Mouse (Mus musculus) T-cell, adult 2 months (primary cell): ENCODE measurements around the gene Cfb.
"Not testable (repeated sequence)": the region's sequence is repeated elsewhere in the genome, so short reads cannot be mapped to it uniquely, and the experiment has no call there.

Source experiments
- DNase-seq: peaks from one replicate; pipeline ENCODE4 v3.0.0; 2022; ENCODE audit warnings: low spot score

Cfb gene

DNA sequence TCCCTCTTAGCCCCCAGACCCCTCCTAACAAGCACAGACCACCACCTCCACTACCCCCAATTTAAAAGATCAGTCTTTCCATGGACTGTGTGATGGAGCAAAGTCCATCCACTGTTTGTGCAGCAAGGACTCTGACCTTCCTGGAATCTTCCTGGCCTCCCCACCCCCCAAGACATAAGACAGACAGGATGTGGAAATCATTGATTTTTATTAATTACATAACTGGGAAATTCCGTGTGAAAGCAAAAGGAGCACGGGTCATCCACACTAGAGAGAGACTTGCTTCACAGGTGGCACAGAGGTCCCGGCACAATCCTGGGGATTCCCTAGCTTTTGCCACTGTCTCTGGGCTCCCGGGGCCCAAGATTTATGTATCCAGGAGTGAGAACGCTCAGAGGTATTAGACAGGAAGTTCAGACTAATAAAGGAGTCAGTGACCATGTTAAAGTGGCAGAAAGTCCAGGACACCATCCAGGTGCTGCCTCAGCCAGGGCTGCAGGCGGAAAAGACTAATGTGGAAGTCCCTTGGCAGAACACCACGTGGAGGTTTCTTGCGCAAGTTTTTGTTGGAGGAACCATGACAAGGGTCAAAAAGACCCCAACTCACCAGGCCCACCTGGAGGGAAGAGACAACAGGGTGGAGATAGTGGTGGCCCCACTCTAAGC is at the start of gene Cfb:
Cfb (minus strand) TSS at position 103 of the 666 bp plus-strand sequence.
- no peak for DNase-seq

DNA sequence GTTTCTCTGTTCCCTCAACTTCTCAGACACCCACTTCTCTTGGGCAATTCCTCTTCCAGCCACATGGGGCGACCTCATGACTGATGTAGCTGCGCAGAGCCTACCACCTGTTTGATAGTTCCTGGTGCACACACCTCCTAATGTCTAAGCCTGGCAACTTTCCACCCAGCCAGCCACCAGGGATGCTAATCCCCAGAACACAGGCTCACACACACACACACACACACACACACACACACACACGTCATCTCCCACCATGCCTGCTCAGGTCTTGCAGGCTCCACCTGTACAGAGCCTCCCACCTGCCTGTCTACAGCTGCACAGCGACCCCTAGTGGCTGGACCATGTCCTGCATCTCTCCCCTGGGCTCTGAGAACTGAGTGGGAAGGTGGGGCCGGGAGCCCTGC is 49.6 kb upstream of the Cfb start:
- peak; percentile 88 for DNase-seq

DNA sequence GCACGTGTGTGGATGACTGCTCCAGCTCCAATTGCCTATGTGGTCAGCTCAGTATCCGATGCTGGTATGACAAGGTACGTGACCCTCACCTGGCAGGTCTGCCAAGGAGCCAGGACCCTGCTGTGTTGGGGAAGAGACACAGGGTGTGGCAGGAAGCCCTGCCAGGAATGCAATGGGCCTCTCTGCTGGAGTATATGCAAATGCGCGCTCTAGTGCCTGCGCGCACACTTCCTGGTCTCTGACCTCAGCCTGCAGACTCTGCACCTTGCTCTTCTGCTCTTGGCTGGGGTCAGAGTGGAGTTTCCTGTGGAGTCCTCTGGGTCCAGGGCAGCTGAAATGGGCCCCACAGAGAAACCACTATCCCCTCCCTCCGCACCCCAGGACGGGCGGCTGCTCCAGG is 48.7 kb upstream of the Cfb start:
- no peak for DNase-seq

DNA sequence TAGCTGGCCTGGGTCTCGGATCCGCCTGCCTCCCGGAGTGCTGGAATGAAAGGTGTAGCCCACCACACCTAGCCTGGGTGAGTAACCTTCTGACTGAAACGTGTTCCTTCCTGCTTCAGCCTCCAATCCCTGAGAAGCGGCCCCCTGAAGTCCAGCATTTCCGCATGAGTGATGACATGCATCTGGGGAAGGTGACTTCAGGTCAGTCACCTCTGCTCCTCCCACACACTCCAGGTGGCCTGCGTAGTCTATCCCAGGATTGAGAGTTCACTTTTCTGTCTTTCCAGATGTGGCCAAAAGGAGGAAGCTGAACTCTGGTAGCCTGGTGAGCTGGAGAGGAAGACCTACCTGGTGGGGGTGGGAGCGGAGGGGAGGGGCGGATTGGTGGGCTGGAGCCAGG is 40.6 kb upstream of the Cfb start:
- DNase-seq: no peak

DNA sequence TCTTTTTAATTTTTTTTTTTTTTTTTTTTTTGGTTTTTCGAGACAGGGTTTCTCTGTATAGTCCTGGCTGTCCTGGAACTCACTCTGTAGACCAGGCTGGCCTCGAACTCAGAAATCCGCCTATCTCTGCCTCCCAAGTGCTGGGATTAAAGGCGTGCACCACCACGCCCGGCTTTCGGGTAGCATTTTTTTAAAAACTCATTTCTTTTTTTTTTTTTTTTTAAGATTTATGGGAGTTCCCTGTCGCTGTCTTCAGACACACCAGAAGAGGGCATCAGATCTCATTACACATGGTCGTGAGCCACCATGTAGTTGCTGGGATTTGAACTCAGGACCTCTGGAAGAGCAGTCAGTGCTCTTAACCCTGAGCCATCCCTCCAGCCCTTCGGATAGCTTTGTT is 39.6 kb upstream of the Cfb start:
- DNase-seq: not testable (repeated sequence)

DNA sequence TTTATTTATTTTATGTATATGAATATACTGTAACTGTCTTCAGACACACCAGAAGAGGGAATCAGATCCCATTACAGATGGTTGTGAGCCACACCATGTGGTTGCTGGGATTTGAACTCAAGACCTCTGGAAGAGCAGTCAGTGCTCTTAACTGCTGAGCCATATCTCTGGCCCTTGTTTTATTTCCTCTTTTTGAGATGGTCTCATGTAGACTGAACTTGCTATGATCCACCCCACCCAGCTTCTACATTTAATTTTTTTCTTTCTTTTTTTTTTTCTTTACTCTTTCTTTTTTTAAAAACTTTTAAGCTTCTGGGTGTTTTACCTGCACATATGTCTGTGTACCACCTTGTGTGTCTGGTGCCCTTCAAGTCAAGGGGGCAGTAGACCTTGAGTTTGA is 38.5 kb upstream of the Cfb start:
- DNase-seq: not testable (repeated sequence)

DNA sequence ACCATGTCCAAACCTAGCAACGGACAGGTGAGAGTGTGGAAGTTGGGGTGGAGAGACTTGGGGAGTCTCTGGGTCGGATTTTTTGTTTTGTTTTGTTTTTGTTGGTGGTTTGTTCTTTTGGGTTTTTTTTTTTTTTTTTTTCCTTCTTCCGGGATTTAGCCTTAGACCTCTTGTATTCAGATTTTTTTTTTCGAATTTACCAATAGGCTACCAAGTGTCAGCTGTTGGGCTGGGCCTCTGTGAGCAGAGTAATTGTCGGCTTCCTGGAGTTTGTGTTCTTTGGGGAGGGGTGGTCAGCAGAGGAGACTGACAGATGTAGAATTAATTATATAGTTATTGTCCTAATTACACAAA is 37.5 kb upstream of the Cfb start:
- no peak for DNase-seq

DNA sequence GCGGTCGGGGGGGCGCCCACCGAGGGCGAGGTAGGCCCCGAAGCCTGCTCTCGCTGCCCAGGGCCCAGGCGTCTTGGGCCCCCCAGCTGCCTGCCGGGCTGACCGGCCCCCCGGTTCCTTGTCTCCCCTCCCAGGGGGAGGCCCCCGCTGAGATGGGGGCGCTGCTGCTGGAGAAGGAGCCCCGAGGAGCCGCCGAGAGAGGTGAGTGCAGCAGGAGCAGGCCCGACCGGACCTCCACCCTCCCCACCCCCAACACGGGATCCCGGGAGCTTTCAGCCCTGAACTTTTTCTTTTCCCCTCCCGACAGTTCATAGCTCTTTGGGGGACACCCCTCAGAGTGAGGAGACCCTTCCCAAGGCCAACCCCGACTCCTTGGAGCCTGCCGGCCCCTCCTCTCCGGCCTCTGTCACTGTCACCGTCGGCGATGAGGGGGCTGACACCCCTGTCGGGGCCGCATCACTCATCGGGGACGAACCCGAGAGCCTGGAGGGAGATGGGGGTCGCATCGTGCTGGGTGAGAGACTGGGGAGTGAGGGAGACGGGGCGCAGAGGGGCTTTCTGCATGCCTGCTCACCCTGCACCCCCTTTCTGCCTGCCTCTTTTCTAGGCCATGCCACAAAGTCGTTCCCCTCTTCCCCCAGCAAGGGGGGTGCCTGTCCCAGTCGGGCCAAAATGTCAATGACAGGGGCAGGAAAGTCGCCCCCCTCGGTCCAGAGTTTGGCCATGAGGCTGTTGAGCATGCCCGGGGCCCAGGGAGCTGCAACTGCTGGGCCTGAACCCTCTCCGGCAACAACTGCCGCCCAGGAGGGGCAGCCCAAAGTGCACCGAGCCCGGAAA is 37.0 kb upstream of the Cfb start:
- DNase-seq: peak; percentile 34

DNA sequence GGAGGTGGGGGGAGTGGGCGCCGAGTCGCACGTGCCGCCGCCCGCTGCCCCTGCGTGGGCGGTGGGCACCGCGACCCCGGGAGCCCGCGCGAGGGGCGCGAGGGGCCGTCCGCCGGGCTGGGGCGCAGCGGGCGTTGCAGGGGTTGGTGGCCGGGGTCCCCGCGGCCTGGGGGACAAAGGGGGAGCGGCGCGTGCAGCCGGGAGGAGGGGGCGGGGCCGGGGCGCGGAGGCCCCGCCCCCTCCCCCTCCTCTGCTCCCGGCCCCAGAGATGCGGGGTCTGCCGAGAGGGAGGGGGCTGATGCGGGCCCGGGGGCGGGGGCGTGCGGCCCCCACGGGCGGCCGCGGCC is 36.4 kb upstream of the Cfb start:
- DNase-seq: no peak

DNA sequence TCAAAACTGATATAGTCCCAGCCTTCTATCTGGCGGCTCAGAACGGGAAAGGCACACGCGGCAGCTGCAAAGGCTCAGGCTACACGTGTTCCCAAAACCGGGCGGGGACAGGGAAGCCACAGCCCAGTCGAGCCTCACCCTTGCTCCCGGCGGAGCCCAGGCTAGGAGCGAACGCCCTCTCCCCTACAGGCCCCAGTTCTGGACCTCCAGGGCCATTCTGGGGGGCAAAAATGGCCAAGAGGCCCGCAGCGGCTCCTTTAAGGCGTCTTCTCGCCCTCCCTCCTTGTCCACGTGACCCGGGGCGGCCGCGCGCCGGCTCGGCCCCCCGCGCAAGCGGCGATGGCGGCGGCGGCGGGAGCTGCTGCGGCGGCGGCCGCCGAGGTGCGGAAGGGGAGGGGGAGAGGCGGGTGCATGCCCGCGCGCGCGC is 35.9 kb upstream of the Cfb start, which contains the start of the genes C2 and Ehmt2:
C2 (minus strand) TSS at position 106 of the 427 bp plus-strand sequence.
Ehmt2 (plus strand) TSS at position 310 of the 427 bp plus-strand sequence.
- peak; percentile 60 for DNase-seq

DNA sequence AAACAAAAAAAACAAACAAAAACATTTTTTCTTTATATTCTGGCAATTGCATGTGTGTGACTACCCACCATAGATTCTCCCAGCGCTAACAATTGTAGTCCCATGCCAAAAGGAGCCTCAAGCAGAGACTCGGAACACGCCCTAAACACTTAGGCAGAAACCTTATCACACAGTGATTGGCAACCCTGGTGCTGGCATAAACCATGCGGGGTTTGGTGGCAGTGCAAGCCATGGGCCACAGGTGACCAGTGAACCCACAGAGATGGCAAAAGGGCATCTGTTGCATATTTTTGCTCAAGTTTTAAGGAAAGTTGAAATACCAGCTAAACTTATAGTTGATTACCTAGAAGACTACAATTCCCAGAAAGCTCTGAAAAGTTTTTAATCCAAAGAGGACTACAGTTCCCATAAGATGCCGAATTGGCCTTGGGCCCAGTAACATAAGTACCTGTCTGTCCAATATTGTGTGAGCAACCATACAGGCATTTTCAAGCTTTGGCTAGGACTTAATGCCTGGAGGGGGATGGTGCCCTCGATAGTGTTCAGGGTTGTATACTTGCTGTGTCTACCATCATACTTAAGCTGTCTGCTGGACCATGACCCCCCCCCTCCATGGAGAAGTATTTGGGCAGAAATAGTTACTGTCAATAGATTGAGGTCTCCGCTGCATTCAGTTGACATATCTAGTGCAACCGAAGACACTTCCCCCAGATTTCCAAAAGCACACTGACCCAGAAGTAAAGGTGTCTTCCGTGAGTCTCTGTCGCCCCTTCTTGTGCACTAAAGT is 35.2 kb upstream of the Cfb start:
- DNase-seq: no peak

DNA sequence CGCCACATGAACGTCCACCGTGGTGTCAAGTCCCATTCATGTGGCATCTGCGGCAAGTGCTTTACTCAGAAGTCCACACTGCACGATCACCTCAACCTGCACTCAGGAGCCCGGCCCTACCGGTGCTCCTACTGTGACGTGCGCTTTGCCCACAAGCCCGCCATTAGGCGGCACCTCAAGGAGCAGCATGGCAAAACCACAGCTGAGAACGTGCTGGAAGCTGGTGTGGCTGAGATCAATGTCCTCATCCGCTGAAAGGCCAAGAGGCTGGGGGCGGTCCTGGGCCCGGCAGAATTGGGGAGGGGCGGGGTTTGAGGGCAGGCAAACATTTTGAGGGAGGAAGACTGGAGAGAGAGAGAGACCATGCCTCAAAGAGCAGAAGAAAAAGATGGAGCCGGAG is 34.0 kb upstream of the Cfb start:
- DNase-seq: peak; percentile 84

DNA sequence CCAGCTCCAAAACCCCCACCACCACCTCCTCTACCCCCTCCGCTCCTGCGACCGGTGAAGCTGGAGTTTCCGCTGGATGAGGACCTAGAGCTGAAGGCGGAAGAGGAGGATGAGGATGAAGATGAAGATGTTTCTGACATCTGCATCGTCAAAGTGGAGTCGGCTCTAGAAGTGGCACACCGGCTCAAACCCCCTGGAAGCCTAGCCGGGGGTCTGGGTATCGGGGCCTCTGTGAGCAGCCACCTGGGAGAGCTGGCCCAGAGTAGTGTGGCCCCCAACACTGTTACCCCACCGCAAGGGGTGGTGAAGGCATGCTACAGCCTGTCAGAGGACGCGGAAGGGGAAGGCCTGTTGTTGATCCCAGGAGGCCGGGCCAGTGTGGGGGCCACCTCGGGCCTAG is 33.4 kb upstream of the Cfb start:
- no peak for DNase-seq

DNA sequence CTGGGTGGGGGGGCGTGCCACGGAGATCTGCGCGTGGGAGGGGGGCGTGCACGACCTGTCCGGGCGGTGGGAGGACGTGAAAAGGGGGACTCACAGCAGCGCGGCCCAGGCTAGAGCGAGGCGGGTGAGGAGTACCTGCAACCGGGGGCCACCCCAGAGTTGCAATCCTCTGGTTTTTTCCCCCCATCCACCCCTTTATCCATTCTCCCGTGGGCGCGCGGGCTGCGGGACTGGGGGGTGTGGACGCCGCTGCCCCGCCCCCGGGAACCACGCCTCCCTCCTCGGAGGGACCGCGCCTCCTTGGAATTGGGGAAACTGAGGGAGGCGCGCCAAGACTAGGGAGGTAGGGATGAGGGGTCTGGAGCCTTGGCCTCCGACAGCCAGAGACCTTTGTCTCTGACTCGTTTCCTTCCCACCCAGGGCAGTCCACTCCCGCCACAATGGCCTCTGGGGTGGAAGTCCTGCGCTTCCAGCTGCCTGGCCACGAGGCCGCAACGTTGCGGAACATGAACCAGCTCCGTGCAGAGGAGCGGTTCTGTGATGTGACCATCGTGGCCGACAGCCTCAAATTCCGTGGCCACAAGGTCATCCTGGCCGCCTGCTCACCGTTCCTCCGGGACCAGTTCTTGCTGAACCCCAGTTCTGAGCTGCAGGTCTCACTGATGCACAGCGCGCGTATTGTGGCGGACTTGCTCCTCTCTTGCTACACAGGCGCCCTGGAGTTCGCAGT is 32.6 kb upstream of the Cfb start:
- no peak for DNase-seq

DNA sequence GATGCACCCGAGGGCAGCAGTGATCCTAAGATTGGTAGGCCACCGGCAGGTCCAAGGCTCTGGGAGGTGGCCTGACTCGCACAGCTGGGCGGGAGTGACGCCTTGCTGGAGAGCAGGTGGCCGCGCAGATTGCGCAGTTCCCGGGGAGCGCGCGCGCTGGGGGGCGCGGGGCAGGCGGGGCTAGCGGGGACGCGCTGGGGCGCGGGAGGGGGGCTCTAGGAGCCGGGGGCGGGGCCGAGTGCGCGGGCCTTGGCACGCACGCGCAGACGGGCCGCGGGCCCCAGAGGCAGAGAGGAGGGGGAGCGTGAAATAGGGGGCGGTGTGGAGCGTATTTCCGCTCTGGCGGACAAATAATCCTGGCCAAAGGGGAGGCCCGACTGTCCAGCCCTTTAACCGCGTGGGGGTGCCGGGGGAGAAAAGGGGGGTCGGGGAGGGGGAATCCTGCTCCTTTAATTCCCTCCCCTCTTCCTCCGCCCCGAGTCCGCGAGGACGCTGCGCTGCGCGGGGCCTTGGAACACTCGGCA is 31.8 kb upstream of the Cfb start:
- peak; percentile 79 for DNase-seq

DNA sequence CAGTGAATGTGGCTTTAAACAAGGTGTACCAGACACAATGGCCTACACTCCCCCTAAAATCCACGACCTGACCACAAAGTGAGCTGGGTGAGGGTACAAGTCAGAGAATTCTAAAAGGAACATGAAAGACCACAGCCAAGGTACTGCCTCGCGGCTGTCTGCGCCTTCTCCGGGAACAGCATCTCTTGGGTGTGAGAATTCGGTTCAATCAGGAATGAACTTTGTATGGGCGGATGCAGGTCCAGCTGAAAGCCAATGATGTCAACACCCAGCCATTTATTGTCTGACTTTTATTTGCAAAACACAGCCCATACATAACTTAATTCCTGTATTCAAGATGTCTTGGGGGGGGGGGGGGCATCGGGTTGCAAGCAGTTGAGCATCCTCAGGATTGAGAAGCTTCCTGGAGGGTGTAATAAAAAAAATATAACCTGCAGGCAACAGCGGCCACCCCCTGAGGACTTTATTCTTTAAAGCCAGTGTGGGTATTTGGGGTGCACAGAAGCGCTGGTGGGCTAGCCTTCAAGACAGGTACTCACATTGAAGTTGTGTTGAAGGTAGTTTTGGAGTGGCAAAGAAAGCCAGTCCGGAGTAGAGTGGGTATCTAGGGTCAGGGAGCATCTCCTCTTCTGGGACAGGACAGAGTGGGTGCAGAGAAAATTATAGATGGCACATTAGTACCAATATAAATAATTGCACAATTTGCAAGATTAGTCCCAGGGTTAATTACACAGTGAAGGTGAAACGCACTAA is 30.9 kb upstream of the Cfb start:
- DNase-seq: no peak

DNA sequence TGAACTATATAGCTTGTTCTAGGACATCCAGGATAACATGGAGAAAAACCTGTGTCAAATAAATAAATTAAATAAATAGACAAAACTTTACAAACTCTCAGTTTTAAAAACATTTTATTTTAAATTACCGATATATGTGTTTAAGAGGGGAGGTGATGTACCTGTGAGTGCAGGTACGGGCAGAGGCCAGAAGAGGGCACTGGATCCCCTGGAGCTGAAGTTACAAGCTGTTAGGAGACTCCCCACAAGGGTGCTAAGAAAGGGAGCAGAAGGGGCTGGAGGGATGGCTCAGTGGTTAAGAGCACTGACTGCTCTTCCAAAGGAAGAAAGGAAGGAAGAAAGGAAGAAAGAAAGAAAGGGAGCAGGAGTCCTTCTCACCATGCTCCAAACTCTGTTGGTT is 29.1 kb upstream of the Cfb start:
- no peak for DNase-seq

DNA sequence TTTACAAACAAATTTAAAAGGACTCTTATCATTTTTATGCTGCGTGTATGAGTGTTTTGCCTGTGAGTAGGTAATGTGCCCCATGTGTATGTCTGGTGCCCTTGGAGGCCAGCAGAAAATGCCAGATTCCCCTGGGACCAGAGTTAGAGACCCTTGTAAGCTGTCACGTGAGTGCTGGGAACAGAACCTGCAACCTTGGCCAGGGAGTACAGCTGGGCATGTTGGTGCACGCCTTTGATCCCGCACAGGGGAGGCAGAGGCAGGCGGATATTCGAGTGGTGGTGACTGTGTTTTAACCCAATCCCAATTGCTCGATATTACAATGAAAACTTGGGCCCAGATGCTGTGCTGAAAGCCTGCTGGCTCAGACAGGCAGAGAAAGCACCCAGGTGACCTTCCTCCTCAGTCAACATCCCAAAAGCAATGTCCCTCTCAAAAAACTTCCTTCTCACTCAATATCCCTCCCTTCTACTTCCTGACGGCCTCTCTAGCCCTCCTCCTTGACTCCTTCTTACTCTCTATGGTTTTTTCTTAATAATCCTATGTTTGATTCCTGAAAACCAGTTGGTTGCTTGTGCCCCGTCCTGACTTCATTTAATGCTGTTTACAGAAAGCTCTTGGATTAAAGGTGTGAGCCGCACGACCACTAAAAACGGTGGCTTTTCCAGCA is 27.9 kb upstream of the Cfb start:
- no peak for DNase-seq

DNA sequence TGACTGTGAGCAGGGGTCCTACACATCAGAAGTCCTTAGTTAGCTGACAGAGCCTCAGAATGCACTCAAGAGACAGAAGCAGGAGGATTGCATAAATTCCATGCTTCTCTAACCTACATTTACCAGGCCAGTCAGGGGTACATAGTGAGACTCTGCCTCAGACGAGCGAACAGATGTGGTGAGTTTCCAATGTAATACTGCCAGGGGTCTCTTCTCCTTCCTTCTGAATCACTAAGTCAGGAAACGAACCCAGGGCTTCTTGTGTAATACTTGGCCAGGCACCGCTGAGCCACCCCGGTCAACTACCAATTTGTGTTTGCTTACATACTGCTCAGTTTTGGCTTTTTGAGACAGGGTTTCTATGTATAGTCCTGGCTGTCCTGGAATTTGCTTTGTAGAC is 25.6 kb upstream of the Cfb start:
- DNase-seq: no peak

DNA sequence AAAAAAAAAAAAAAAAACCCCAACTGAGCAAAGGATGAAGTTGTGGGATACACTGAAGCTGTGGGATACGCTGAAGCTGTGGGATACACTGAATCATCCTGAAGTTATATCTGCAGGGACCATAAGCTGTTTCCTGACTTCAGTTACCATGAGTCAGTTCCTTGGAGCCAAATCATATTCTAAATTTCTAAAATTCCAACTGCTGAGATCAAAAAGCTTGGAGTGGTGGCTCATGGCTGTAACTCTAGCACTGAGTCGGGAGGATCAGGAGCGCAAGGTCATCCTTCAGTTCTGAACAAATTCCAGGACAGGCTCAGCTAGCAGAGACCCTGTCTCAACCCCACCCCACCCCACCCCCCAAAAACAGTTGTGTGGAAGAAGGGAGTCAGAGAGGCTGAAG is 23.3 kb upstream of the Cfb start:
- no peak for DNase-seq

DNA sequence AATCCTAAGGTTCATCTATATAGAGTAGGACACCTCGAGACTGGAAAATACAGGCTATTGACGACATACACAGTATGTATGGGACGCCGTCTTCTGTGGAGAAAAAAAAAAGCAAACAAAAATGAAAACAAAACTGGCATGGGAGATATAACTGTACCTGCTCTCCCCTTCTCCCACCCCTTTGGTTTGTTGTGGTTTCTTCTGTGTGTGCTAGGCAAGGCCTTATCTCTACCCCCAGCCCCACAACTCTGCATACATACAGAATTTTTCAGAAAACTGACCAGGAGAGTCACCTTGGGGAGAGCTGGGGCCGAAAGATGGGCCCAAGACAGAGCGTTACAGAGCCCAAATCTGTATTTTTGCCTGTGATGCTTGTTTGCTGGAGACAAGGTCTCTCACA is 22.4 kb upstream of the Cfb start:
- DNase-seq: no peak
